Mouse (Mus musculus) kidney, adult 11 months (tissue): ENCODE measurements at regions not wholly inside any gene's neighbourhood (a gene's known extent, or its start where the extent isn't known, plus 50 kb on each side); places are given as distances from the start of the nearest gene placed in this dataset.

Experiments used
- DNase-seq: peaks from one replicate; pipeline ENCODE4 v3.0.0; 2022

GRCm38 (mm10) chr16:46331336-46331735, 167.0 kb downstream of the Nectin3 start:
- DNase-seq, result no peak

GRCm38 (mm10) chr16:46299079-46299721, 144.3 kb upstream of the Gm4737 start:
- no peak for DNase-seq

- no peak for DNase-seq
These were observed 142.3 kb upstream of the Gm4737 start for GRCm38 (mm10) chr16:46297192-46297591.

GRCm38 (mm10) chr16:46296412-46296811, 141.5 kb upstream of the Gm4737 start:
- no peak for DNase-seq

GRCm38 (mm10) chr16:46293831-46294230, 139.0 kb upstream of the Gm4737 start:
- DNase-seq, result no peak

GRCm38 (mm10) chr16:46291067-46291833, 136.4 kb upstream of the Gm4737 start:
- no peak for DNase-seq

- DNase-seq, result peak; percentile 2
These were observed 135.3 kb upstream of the Gm4737 start for GRCm38 (mm10) chr16:46290199-46290598.

- no peak for DNase-seq
These were observed 112.7 kb upstream of the Gm4737 start for GRCm38 (mm10) chr16:46267533-46267932.

- no peak for DNase-seq
These were observed 96.8 kb upstream of the Gm4737 start for GRCm38 (mm10) chr16:46251639-46252038.

- DNase-seq, result no peak
These were observed 96.1 kb upstream of the Gm4737 start for GRCm38 (mm10) chr16:46250943-46251342.

GRCm38 (mm10) chr16:46245598-46245997, 90.7 kb upstream of the Gm4737 start:
- no peak for DNase-seq

- no peak for DNase-seq
These were observed 73.9 kb upstream of the Gm4737 start for GRCm38 (mm10) chr16:46228744-46229143.

GRCm38 (mm10) chr16:46223084-46223600, 68.3 kb upstream of the Gm4737 start:
- DNase-seq, result no peak

GRCm38 (mm10) chr16:46212504-46212903, 57.6 kb upstream of the Gm4737 start:
- DNase-seq, result no peak

GRCm38 (mm10) chr16:46211914-46212313, 57.0 kb upstream of the Gm4737 start:
- no peak for DNase-seq

GRCm38 (mm10) chr16:46205114-46205513, 50.2 kb upstream of the Gm4737 start:
- DNase-seq, result no peak
